Mouse (Mus musculus) cerebellum, adult 18-20 months (tissue): ENCODE data around the gene Lsm14a.

ENCODE experiments used
- DNase-seq, 2 experiments: peaks; one replicate each; pipeline ENCODE4 v3.0.0; 2021

The Lsm14a gene

DNA sequence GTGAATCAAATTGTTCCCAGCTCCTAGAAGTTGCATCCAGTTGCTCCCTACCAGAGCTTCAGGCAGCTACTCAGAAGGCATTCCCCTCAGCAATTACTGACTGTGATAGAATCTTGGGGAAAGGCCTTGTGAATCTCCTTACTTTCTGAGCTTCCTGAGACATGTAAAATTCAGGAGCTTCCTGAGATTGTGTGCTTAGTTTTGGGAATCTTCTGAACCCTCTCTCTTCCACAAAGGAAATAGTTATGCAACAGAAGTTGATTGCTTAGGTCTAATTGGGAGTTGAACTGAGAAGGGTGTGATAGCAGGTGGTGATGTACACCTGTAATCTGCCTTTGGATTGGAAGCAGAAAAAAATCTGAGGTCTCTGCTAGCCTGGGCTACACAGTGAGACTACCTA, at the start of gene Lsm14a:
Gene Lsm14a, minus strand, starts transcription at position 101 of the 400 bp plus-strand sequence.
- DNase-seq = no peak

DNA sequence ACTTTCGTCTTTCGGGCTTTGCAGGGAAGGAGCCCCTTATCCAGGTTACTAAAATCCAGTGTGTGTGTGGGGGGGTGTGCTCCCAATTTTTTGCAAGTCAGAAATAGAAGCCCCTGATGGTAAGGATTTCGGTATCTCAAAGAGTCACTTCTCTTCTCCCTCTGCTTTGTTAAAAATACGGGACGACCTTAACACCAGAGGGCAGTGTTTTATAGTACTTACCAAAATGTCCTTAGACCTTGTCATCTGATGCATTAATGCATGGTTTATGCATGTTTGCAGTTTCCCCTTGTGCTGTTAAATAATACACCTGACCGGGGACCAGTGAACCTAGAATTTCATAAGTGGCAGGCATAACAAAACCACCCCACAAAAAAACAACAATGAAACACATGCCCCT, 45.8 kb upstream of the Lsm14a start:
- DNase-seq = peak in 1 of 2 experiments; percentile 5

DNA sequence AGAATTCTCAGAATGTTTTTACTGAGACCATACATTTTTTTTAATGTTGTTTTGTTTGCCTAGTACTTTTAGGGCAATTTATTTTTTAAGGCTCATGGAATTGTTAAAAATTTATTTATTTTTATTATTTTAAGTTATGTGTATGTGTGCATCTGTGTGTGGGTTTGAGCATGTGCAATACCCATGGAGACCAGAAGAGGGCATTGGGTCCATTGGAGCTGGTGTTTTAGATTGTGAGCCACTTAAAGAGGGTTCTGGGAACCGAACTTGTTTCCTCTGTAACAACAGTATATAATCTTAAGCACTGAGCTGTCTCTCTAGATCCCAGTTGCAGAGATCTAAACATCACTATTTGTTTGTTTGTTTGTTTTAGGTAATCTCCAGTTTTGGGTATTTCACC, 40.5 kb upstream of the Lsm14a start:
- no peak for DNase-seq

DNA sequence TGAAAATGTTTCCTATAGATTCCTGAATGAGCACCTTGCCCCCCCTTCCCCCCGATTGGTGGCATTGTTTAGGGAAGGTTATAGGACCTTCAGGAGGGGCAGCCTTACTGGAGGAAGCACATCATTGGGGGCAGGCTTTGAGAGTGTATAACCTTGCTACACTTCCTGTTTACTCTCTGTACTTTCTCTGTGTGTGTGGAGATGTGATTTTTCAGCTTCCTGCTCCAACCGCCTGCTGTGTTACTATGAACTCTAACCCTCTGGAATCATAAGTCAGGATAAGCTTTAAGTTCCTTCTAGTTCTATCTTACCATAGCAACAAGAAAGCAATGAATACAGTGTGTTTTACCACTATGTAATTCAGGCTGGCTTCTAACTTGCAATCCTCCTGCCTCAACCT, 28.1 kb upstream of the Lsm14a start:
- no peak for DNase-seq

DNA sequence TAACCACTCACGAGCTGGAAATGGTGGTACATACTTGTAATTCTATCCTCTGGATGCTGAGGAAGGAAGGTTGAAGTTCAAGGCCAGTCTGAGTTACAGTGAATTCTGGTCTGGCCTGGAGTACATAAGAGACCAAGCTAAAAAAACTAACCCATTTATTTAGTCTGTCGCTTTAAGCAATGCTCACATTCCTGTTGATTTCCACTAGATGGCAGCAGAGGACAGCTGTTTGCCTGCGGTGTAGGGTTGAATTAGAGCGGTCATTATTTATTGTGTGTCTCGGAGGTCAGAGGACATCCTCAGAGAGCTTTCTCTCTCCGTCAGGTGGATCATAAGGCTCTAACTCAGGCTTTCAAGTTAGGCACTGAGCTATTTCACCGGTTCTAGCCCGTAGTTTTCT, 14.4 kb upstream of the Lsm14a start:
- DNase-seq = peak; percentile 62 to 66

DNA sequence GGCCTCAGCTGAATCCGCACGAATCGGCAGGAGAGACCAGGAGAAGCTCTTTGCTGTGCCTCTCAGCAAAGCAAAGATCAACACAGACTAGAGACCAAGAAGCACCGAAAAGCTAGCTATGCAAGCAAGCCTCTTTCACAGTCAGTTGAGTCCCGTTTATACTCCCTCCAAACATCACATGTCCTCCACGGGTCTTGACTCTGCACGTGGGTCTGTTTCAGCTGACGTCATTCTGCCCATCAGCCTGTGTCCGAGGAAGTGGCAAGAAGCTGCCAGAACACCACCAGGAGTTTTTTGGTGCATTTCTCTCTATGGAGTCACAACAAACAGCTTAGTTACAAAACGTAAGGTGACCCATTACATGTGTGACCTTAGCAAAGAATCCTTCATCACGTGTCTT, 10.8 kb upstream of the Lsm14a start:
- DNase-seq = no peak

DNA sequence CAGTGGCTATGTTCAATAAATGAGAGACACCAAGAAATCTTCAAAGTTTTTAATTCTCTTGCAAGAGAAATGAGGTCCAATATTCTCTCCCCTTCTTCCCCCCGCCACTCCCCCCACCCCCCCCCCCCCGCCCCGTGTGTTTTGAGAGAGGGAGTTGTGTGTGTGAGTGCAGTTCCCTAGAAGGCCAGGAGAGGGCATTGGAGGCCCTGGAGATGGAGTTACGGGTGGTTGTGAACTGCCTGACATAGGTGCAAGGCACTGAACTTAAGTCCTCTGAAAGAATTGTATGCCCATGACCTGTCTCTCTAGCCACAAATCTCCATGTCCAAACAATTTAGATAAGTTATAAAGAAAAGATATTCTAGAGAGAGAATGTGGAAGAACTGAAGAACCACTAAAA, 7.0 kb upstream of the Lsm14a start:
- no peak for DNase-seq

DNA sequence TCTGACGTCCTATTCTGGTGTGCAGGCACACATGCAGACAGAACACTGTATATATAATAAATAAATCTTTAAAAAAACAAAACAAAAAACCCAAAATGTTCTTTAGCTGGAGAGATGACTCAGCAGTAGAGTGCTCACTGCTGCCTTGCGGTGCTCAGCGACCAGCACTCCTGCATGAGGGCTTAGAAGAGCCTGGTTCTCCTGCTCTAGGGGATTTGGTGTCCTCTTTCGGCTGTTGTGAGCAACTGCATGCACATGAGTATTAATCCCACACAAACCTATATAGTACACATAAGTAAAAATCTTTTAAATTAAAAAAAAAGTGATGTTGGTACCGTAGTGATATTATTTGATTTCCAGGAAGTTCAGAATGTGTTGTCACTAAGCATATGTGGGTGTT, 5.7 kb upstream of the Lsm14a start:
- DNase-seq = no peak

DNA sequence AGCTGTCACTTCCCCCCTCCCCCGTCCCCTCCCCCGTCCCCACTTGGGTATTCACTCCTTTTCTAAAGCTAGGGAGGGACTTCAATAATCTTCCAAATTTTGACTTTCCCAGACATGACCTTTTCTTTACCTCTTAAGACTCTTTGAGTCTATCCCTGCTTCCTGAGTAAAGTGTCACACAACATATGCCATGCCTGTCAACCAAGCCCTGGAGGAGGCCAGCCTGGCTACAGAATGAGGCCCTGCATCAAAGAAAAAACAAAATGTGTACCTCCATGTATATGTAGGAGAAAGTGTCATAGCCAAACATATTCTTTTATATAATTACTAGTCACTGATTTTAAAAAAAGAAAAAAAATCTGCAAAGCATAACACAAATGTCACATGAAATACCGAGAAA, 3.7 kb upstream of the Lsm14a start:
- no peak for DNase-seq

DNA sequence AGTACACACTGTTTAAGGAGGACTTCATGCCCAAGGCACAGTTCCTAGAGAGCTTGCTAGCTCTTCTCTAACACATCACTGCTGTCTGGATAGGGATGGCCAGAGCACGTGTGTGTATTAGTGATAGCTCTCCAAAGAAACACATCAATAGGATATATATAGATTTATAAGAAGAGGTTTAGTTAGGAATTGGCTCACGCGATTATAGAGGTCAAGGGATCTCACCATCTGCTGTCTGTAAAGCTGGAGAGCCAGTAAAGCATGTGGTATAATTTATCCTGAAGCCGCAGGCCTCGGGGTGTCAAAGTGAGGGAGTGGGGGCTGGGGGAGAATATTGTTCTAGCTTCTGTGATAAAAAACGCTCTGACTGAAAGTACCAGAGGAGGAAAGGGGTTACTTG, 2.6 kb upstream of the Lsm14a start:
- DNase-seq = no peak

DNA sequence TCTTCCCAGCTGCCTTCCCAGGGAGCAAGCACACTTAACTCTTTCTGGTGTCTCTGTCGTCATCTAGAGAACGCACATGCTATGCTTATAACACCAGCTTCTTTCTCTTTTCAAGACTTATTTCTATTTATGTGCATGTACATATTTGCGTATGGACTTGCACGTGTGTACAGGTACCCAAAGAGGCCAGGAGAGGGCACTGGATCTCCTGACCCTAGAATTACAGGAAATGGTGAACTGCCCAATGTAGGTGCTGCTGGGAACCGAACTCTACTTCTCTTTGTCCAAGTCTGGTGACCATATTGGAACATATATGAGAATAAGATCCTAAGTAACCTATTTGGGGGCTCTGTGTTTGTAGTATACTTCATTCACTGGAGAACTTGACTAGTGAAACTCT, 1.5 kb upstream of the Lsm14a start:
- DNase-seq = no peak

DNA sequence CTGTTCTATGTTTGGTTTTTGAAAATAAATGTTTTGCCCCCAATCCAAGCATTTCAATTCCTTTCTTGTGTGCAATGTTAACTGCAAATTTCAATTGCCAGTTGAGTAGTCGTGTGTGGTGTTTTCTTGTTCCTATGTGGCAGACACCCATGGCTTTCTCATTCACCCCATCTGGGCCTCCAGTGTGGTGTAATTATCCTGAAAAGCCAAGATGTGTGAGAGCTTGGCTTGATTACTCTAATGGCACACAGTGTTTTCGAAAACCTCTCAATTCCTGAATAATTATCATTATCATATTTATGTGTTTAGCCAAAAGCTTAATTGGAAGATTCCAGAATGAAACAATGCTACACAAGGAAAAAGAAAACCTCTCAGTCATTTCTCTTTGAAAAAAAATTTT, 976 bp upstream of the Lsm14a start:
- DNase-seq = no peak

DNA sequence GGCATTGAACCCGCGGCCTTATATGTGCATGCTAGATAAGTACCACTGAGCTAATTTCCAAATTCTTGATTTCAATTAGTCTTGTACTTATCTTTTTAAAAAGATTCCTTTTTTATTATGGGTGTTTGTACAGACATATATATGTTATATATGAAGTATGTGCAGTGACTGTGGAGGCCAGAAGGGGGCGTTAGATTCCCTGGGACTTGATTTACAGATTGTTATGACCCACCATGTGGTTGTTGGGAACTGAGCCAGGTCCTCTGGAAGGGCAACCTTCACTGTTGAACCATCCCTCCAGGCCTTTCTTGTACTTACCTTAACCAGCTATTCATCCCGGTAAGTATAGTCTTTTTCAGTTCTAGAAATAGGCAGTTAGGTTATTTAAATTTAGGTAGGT, 780 bp downstream of the Lsm14a start:
- peak in 1 of 2 experiments; percentile 21 for DNase-seq

DNA sequence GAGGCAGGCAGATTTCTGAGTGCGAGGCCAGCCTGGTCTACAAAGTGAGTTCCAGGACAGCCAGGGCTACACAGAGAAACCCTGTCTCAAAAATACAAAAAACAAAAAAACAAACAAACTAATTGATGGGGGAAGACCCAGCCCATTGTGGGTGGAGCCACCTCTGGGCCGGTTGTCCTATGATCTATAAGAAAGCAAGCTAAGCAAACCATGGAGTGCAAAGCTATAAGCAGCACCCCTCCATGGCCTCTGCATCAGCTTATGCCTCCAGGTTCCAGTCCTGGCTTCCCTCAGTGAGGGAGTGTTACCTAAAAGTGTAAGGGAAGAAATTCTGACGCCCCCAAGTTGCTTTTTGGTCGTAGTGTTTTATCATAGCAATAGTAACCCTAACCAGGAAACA, 1.4 kb downstream of the Lsm14a start:
- DNase-seq = no peak

DNA sequence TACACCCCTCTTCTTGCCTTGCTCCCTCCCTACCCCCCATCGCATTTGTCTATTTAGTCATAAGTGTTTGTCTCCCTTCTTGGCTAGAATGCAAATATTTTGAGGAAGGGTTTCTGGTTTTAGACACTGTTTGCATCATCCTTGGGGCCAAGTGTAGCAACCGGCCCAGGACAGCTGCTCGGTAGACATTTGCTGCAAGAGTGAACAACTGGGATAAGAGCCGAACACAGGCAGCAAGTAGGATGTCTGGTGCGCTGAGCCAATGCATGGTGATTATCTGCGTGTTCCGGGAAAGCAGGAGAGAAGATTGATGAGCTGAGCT, 2.3 kb downstream of the Lsm14a start:
- DNase-seq = no peak

DNA sequence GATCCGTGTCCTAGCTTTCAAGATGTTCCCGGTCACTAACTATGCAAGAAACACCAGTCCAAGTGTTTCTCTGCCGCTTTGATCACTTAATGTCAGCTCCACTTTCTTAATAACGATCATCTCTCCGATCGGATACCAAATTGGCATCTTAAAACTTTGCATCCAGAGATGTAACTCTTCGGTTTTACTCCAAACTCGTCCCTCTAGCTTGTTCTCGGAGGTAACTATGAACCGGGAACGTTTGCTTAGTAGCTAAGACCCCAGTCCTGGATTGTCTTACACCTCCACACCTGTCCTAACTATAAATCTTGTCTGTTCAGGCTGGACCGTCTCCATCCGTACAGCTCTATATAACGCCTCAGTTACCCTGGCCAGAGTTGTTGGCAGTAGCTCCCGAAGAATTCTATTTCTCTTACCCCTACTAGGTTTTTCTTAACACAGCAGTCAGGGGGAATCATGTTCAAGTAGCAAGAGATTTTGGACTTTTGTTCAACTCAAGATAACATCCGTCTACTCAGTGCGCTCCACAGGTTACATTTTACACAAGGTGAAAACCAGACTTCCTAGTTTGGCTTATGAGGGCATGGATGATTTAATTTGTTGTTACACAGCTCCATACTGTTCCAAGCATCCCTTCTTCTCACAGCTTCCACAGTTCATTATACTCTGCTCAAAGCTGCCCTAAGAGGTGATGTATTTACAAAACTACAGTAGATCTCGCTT, 2.8 kb downstream of the Lsm14a start:
- DNase-seq = peak in 1 of 2 experiments; percentile 12

DNA sequence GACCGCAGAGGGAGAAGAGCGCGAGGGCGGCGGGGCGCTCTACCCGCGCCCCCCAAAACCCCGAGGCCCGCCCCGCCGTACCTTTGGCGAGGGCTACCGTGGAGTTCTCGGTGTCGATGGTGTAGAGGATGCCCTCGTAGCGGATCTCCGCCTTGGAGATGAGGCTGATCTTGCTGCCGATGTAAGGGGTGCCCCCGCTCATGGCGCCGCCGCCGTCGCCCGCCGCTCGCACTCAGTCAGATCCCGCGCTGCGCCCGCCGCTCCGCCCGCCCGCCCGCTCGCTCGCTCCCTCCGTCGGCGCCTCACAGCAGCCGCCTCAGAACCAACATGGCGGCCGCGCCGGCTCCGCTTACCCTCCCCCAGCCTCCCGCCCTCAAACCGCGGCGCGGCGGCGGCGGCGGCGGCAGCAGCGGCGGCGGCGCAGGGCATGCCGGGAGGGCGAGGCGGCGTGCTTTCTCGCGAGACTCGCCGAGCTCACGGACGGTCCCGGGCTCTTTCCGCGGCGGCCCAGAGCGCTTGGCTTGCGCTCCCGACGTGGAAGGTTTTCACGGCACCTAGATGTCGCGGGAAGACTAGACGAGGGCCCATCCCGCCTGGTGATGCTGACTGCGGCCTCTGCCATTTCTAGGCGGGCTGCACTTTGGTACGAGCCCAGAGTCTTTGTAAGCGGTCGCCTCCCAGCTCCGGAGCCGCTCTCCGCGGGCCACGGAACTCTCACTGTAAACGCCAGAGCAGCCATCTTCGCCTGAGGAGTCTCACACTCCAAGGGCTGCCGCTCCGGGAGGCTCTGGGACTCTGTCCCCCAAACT, 3.6 kb downstream of the Lsm14a start:
- DNase-seq = peak; percentile 90 to 98

DNA sequence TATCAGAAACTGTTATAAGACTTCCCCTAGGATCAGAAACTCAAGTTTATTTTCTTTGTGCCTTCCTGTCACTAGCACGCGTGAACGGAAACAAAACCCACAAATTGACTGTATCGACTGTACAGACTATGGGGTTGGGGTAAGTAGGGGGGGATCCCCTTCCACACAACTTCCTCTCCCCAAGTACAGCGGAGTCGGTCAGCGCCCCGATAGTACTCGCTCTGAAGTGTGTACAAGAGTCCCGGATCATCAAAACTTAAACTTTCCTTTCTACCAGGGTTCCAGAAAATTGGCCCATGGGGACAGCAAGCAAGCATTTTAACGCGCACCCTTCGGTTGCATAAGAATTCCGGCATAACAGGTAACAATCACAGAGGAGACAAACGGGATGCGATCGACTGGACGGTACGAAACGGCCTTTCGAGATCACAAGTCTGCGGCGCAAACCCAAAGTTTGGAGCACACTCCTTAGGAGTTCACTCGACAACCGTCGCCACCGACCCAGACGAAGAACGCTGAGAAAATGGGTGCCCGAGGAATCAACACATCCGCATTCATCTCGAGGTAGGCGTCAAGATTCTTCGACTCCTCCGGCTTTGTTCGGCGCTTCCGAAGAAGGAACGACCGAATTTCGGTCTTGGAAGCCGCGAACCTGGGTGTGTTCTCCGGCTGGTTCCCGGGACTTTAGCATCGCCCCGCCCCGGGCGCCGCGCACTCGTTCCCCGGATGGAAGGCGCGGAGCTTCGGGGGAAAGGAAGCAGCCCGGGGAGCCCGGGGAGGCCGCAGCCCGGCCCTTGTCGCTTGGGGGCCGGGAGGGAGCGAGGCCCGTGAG, 4.5 kb downstream of the Lsm14a start:
- DNase-seq = peak; percentile 73 to 81

DNA sequence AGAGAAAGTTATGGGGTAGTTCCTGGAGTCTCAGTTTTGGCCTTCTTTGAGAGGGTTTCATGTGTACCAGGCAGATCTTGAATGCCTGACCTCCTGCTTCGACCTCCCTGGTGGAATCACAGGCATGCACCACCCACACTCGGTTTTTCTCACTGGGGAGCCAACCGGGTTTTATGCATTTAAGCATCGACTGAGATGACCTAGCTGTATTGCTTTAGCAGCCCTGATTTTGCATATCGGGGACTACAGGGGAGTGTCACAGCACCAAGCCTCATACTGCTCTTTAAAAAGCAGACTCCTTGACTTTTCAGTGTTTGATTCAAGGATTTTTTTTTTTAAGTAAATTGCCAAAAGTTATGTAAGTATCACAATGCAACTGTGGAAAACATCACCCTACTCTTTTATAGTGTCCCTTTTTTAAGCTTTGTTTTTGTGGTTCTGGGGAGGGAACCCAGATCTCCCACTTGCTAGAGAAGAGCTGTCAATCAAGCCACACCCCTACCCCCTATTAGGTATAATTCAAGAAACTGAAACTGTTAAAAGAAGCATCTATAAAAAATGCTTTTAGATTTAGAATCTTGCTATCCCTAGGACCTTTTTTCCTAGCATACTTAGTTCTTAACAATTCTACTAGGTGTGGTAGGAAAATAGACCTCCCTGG, 5.2 kb downstream of the Lsm14a start:
- no peak for DNase-seq

DNA sequence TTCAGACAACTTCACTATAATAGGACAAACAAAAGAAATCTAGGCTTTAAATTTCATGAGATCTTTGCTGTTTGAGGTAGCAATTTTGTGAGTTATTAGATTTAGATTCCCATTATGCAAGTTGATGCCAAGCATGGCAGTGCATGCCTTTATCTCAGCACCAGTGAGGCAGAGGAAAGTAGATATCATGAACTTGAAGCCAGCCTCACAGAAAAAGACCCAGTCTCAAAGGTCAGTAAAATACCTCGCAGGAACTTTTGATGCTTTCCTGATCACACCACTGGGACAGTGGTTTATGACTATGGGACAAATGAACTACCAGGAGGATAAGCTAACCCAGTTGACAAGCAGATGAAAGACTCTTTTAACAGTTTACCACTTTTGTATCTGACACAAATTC, 10.3 kb downstream of the Lsm14a start:
- DNase-seq = no peak

DNA sequence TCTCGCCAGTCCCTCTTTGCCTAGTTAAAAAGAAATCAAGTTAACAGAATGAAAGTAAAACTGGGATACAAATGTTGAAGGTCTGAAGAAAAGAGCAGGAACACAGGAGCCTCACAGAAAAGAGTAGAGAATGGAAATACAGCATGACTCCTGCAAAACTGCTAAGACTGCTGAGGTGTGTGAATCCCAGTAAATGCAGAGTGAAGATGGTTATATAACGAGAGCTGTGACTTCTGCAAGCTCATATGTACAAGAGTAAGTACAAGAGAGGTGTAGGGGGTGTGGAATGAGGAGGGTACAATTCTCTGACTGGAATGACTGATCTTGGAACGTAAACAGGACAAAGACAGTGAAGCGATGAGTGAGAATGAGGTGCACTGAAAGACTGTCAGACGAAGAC, 11.4 kb downstream of the Lsm14a start:
- DNase-seq = no peak

DNA sequence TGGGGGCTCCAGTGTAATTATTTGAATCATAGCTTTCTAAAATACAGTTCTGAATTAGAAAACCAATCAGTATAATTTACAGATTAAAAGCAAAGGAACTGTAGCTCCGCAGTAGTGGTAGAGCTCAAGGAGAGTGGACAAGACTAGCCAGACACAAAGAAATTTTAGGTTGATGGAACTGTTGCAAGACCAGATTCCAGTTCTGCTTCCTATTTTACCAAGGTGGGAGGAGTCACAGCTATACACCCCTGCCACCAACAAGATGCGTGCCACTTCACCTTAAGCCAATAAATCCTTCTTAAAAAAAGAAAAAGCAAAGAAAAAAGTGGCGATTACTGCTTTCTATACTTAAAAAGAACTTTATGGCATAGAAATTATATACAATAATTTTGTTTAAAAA, 12.8 kb downstream of the Lsm14a start:
- DNase-seq = no peak

DNA sequence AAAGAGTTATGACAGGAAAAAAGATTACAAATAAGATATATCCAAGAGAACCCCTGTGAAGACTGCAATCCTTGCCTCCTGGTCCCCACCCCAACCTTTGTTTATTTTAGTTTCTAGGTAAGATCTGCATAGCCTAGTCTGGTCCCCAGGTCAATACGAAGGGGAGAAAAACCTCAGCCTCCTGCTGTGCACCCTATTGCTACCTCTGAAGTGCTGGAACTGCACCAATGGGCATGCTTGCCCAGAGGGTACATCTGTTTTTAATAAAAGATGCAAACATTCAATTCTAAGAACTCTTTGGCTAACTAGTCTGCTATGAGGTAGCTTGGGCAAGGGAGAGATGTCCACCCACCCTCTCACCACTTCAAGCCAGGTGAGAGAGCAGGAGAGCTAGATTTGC, 19.2 kb downstream of the Lsm14a start:
- no peak for DNase-seq
